Mouse (Mus musculus): ENCODE results near the gene Pramel7. TPM values are rescaled to one million over a fixed set of nuclear protein-coding genes. Genes with fewer than 3 reads are reported as not detected.

The Pramel7 gene
- polyA plus RNA-seq (2021; fragmentation: Nextera tagmentation) = not detected in 2 replicates
- long read RNA-seq, experiment 1 = 0 reads
- long read RNA-seq, experiment 2 = 0 reads

DNA sequence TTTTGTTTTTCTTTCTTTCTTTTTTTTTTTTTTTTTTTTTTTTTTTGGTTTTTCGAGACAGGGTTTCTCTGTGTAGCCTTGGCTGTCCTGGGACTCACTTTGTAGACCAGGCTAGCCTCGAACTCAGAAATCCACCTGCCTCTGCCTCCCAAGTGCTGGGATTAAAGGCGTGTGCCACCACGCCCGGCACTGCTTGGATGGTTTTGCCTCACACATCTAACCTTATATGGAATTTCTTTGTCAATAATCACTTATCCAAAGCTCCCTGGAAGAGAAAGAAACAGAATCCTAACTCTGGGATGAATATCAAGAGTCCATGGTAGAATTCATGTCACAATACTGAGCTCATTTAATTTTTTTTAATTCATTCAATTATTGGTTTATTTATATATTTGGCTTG lies at the start of gene Pramel7:
Gene Pramel7, minus strand, starts transcription at position 101 of the 400 bp plus-strand sequence.

DNA sequence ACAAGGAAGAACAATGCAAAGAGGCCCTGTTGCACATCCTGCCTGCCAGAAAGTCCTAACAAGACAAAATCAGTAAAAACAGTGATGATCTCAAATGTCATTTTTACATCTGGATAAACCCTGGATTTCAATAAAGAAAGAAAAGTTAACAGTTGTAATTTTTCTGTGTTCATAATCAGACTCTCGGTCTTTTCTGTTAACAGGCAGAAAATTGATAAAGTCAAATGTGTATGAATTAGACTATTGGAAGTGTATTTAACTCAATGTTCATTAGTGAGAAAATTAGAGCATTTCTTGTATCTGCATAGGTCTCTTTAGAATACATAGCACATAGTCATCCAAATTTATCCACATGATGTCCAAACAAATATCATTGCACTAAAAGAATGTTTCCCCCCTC lies 48.5 kb upstream of the Pramel7 start, which contains the start of gene Olfr1128:
Gene Olfr1128, minus strand, starts transcription at position 101 of the 400 bp plus-strand sequence.

DNA sequence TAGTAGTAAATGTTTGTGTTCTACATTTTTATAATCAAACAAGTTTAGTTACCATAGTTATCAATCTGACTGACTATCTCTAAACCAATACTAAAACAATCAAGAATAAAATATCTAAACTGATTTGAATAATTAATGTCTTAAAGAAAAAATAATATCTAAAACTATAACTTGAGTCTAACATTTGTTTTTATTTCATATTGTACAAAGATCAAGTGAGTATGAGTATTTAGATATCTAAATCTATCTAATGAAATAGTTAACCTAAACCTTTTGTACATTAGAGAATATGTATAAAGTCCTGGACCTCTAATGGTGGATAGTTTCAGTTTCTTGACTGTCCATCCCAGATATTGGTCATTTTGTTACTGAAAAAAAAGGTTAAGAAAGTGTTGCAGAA lies 34.6 kb upstream of the Pramel7 start, which contains the start of gene Olfr153:
Gene Olfr153, plus strand, starts transcription at position 301 of the 400 bp plus-strand sequence.

DNA sequence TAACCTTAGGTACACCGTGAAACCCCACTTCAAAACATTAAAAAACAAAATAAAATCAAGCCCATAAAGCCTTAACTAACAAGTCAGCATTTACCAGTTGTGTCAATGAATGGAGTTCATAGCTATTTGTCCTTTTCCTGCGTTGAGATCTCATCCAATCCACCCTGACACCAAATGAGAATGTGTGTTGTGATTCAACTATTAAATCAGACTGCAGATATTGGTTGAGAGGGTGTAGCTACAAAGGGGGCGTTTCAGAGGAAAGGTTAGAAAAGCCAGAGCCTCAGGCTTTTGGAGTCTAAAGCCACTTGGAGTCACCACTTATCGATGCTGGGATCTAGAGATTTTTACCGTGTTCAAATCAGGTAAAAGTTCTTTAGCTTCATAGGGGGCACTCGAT lies 9.4 kb upstream of the Pramel7 start, which contains the start of gene Pramel6:
Gene Pramel6, plus strand, starts transcription at position 301 of the 400 bp plus-strand sequence.

DNA sequence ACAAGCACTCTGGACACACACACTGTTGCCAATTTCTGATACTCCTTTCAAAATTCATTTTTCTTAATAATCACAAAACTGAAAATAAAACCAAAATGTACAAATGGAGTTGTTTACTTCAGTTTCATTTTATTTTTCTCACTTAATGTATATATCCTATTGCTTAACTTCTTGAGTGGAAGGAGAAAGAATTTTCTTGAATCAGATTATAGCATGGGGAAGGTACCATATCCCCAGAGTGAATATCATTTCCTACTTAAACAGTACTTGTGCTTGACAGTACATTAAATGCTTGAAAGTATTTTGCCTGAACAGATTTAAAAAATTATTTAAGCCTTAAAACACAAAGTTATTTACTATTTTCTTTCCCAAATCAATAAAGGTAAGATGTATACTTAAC lies 43.2 kb downstream of the Pramel7 start, which contains the start of gene Olfr1126:
Gene Olfr1126, plus strand, starts transcription at position 301 of the 400 bp plus-strand sequence.

Other genes starting within 250 kb of the Pramel7 start
- gene Olfr1115, start 249.1 kb downstream of the Pramel7 start, polyA plus RNA-seq (2021; fragmentation: Nextera tagmentation) = not detected in 2 replicates
- gene Olfr1116, start 229.6 kb downstream of the Pramel7 start, polyA plus RNA-seq (2021; fragmentation: Nextera tagmentation) = not detected in 2 replicates
- gene Olfr1118, start 189.5 kb downstream of the Pramel7 start, polyA plus RNA-seq (2021; fragmentation: Nextera tagmentation) = not detected in 2 replicates
- gene Olfr1120, start 142.3 kb downstream of the Pramel7 start, polyA plus RNA-seq (2021; fragmentation: Nextera tagmentation) = not detected in 2 replicates
- not detected in 2 replicates for gene Olfr1121, start 127.2 kb downstream of the Pramel7 start, polyA plus RNA-seq (2021; fragmentation: Nextera tagmentation)
- gene Olfr1122, start 111.2 kb downstream of the Pramel7 start, polyA plus RNA-seq (2021; fragmentation: Nextera tagmentation) = not detected in 2 replicates
- gene Olfr1123, start 80.5 kb downstream of the Pramel7 start, polyA plus RNA-seq (2021; fragmentation: Nextera tagmentation) = not detected in 2 replicates
- 0.11 TPM in 2 replicates for gene Olfr1124, start 66.8 kb downstream of the Pramel7 start, polyA plus RNA-seq (2021; fragmentation: Nextera tagmentation)
- not detected in 2 replicates for gene Olfr1126, start 43.1 kb downstream of the Pramel7 start, polyA plus RNA-seq (2021; fragmentation: Nextera tagmentation)
- gene Pramel6, start 9.5 kb upstream of the Pramel7 start, polyA plus RNA-seq (2021; fragmentation: Nextera tagmentation) = not detected in 2 replicates
- gene Olfr153, start 34.7 kb upstream of the Pramel7 start, polyA plus RNA-seq (2021; fragmentation: Nextera tagmentation) = not detected in 2 replicates
- not detected in 2 replicates for gene Olfr1128, start 48.4 kb upstream of the Pramel7 start, polyA plus RNA-seq (2021; fragmentation: Nextera tagmentation)
- gene Olfr1129, start 76.8 kb upstream of the Pramel7 start, polyA plus RNA-seq (2021; fragmentation: Nextera tagmentation) = not detected in 2 replicates
- gene Olfr1130, start 109.1 kb upstream of the Pramel7 start, polyA plus RNA-seq (2021; fragmentation: Nextera tagmentation) = not detected in 2 replicates
- not detected in 2 replicates for gene Olfr1131, start 130.0 kb upstream of the Pramel7 start, polyA plus RNA-seq (2021; fragmentation: Nextera tagmentation)
- not detected in 2 replicates for gene Olfr1132, start 140.4 kb upstream of the Pramel7 start, polyA plus RNA-seq (2021; fragmentation: Nextera tagmentation)
- not detected in 2 replicates for gene Olfr1133, start 150.3 kb upstream of the Pramel7 start, polyA plus RNA-seq (2021; fragmentation: Nextera tagmentation)
- not detected in 2 replicates for gene Olfr1134, start 161.4 kb upstream of the Pramel7 start, polyA plus RNA-seq (2021; fragmentation: Nextera tagmentation)
- gene Olfr1135, start 176.6 kb upstream of the Pramel7 start, polyA plus RNA-seq (2021; fragmentation: Nextera tagmentation) = not detected in 2 replicates
- gene Olfr1136, start 196.9 kb upstream of the Pramel7 start, polyA plus RNA-seq (2021; fragmentation: Nextera tagmentation) = not detected in 2 replicates
- gene Olfr1137, start 216.1 kb upstream of the Pramel7 start, polyA plus RNA-seq (2021; fragmentation: Nextera tagmentation) = not detected in 2 replicates
- gene Olfr1138, start 242.9 kb upstream of the Pramel7 start, polyA plus RNA-seq (2021; fragmentation: Nextera tagmentation) = not detected in 2 replicates
- gene Olfr1140, start 246.7 kb upstream of the Pramel7 start, polyA plus RNA-seq (2021; fragmentation: Nextera tagmentation) = not detected in 2 replicates

All from left cerebral cortex, adult 6 months (tissue).